Mouse (Mus musculus) liver, embryonic 16.5 days (tissue): ENCODE results near the gene Foxn1. TPM values are rescaled to one million over a fixed set of nuclear protein-coding genes. Genes with fewer than 3 reads are reported as not detected.

ENCODE experiments used
- ATAC-seq: fragments of 200-750 bp; cut with Nextera tagmentation; 2 replicates; pipeline ENCODE4 v1.8.0; 2017; ENCODE audit warnings: low read depth, mild to moderate bottlenecking, moderate number of reproducible peaks, moderate library complexity
- H3K27ac ChIP-seq: fragments of 300-500 bp; sonication (generic); 2 replicates; pipeline ENCODE4 v1.5.1; 2014; ENCODE audit warnings: mild to moderate bottlenecking, low read length
- H3K27me3 ChIP-seq: fragments of 300-500 bp; sonication (generic); 2 replicates; pipeline ENCODE4 v1.6.1; 2014; ENCODE audit warnings: low read depth, low read length, mixed read lengths; ENCODE audit not compliant: control insufficient read depth, insufficient read depth
- H3K36me3 ChIP-seq: fragments of 300-500 bp; sonication (generic); 2 replicates; pipeline ENCODE4 v1.6.1; 2014; ENCODE audit warnings: mild to moderate bottlenecking; ENCODE audit not compliant: control insufficient read depth, insufficient read depth
- H3K4me1 ChIP-seq: fragments of 300-500 bp; sonication (generic); 2 replicates; pipeline ENCODE4 v1.6.1; 2014; ENCODE audit warnings: low read depth, low read length, mixed read lengths; ENCODE audit not compliant: control insufficient read depth
- H3K4me2 ChIP-seq: fragments of 300-500 bp; sonication (generic); 2 replicates; pipeline ENCODE4 v1.6.1; 2014; ENCODE audit warnings: low read depth, low read length, mixed read lengths
- H3K4me3 ChIP-seq: fragments of 300-500 bp; sonication (generic); 2 replicates; pipeline ENCODE4 v1.5.1; 2014; ENCODE audit warnings: low read depth, mild to moderate bottlenecking, low read length
- H3K9ac ChIP-seq: fragments of 300-500 bp; sonication (generic); 2 replicates; pipeline ENCODE4 v1.6.1; 2014; ENCODE audit warnings: low read depth, low read length
- H3K9me3 ChIP-seq: fragments of 300-500 bp; sonication (generic); replicated peaks from 2 replicates; pipeline ENCODE4 v1.6.1; 2016; ENCODE audit warnings: low read length; ENCODE audit not compliant: control insufficient read depth
- whole genome bisulfite sequencing: fragments of 180-500 bp; shearing (Covaris S2); extraction: QIAGEN DNeasy Blood & Tissue Kit; methylation state at CpG from one replicate; pipeline ENCODE4 v1.1.7; 2014; ENCODE audit not compliant: insufficient replicate concordance; 5-methylcytosine and 5-hydroxymethylcytosine counted together
- polyA plus RNA-seq: library from polyadenylated mRNA; unstranded; fragments of >200 nt; fragmentation: Nextera tagmentation; extraction: Ambion mirVana; gene quantifications from 2 replicates; pipeline ENCODE4 v1.2.1, GENCODE M21; 2015

Gene Foxn1
- polyA plus RNA-seq, 1 experiment from 2014 or later, result not detected

- Histone ChIP-seq H3K36me3 (peaks cover 75% of the 10 kb centered on the region), H3K4me2 (no peak overlapping the region), H3K4me1 (no peaks in the 10 kb centered on the region), H3K9me3 (no peaks in the 10 kb centered on the region), H3K9ac (no peak overlapping the region), H3K27me3 (no peaks in the 10 kb centered on the region), H3K27ac (no peak overlapping the region), H3K4me3 (no peak overlapping the region)
- no peak for ATAC-seq
- WGBS, result 98% methylated on average over 2 of the region's 2 CpGs
Observed at GRCm38 (mm10) chr11:78313662-78314061, 72.7 kb downstream of the Foxn1 start.

DNA sequence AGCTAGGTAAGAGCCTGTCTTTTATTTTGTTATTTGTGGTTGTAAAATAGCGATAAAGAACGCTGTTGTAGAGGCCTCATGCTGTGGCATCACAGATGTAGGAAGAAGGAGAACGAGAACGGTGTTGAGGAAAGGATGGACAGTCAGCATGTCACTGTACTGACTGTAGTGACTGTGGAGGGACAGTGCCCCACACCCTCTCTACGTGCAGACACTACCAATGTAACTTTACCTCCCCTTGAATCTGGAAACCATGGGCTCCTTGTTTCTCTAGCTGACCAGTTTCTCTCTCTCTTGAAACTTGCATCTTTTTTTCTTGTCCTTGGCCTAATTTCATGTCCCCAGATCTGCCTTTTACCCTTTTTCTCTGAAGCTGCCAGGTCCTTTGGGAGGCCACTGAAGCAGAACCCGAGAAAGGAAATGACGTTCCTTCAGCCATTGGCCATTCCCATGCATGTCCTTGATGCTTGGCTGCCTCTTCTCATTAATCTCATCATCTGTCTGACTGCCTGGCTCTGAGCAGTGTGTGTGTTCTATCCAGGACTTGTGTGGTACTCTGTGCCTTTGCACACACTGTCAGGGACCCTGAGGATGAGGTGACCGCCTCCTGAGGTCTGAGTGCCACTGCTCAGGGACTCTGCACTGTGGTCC is 75.4 kb downstream of the Foxn1 start:
- H3K4me2 ChIP-seq, result no peak overlapping the region
- H3K27ac ChIP-seq, result no peak overlapping the region
- H3K36me3 ChIP-seq, result peaks cover 72% of the 10 kb centered on the region
- H3K4me3 ChIP-seq, result no peak overlapping the region
- H3K9me3 ChIP-seq, result no peaks in the 10 kb centered on the region
- WGBS, result 90% methylated on average over 8 of the region's 8 CpGs
- H3K9ac ChIP-seq, result no peak overlapping the region
- no peaks in the 10 kb centered on the region for H3K27me3 ChIP-seq
- ATAC-seq, result no peak
- H3K4me1 ChIP-seq, result peaks cover 5% of the 10 kb centered on the region

Other genes with a start within 250 kb of the Foxn1 start
- 25.4 and 28.6 TPM in 2 replicates for gene Traf4, start 221.0 kb downstream of the Foxn1 start, polyA plus RNA-seq
- gene Nek8, start 209.9 kb downstream of the Foxn1 start, polyA plus RNA-seq, result 10.2 and 10.4 TPM in 2 replicates
- gene Tlcd1, start 209.8 kb downstream of the Foxn1 start, polyA plus RNA-seq, result 39.9 and 40.3 TPM in 2 replicates
- 609 and 714 TPM in 2 replicates for gene Rpl23a, start 203.0 kb downstream of the Foxn1 start, polyA plus RNA-seq
- 11.8 and 16.2 TPM in 2 replicates for gene Rab34, start 198.1 kb downstream of the Foxn1 start, polyA plus RNA-seq
- 0.36 and 0.44 TPM in 2 replicates for gene Proca1, start 193.2 kb downstream of the Foxn1 start, polyA plus RNA-seq
- gene Sdf2, start 140.8 kb downstream of the Foxn1 start, polyA plus RNA-seq, result 30.5 and 31.6 TPM in 2 replicates
- gene Supt6, start 140.6 kb downstream of the Foxn1 start, polyA plus RNA-seq, result 9.9 and 10.3 TPM in 2 replicates
- 23.7 and 24.7 TPM in 2 replicates for gene 2610507B11Rik, start 124.8 kb downstream of the Foxn1 start, polyA plus RNA-seq
- 0.06 and 0.13 TPM in 2 replicates for gene BC030499, start 95.7 kb downstream of the Foxn1 start, polyA plus RNA-seq
- 33.0 and 33.7 TPM in 2 replicates for gene Spag5, start 85.0 kb downstream of the Foxn1 start, polyA plus RNA-seq
- gene Aldoc, start 63.6 kb downstream of the Foxn1 start, polyA plus RNA-seq, result 15.0 and 19.6 TPM in 2 replicates
- 31.2 and 36.0 TPM in 2 replicates for gene Pigs, start 58.1 kb downstream of the Foxn1 start, polyA plus RNA-seq
- gene Unc119, start 43.1 kb downstream of the Foxn1 start, polyA plus RNA-seq, result 22.7 and 24.1 TPM in 2 replicates
- 0.04 and 0.07 TPM in 2 replicates for gene Slc13a2, start 35.7 kb upstream of the Foxn1 start, polyA plus RNA-seq
- gene Slc46a1, start 79.1 kb upstream of the Foxn1 start, polyA plus RNA-seq, result 7.3 and 8.7 TPM in 2 replicates
- 0.12 and 0.14 TPM in 2 replicates for gene Sarm1, start 111.2 kb upstream of the Foxn1 start, polyA plus RNA-seq
- gene Vtn, start 112.5 kb upstream of the Foxn1 start, polyA plus RNA-seq, result 977 and 1,120 TPM in 2 replicates
- 0.25 and 0.26 TPM in 2 replicates for gene Sebox, start 116.9 kb upstream of the Foxn1 start, polyA plus RNA-seq
- 17.0 and 17.2 TPM in 2 replicates for gene Tmem199, start 125.6 kb upstream of the Foxn1 start, polyA plus RNA-seq
- 62.5 and 63.6 TPM in 2 replicates for gene Poldip2, start 125.6 kb upstream of the Foxn1 start, polyA plus RNA-seq
- gene Tnfaip1, start 149.8 kb upstream of the Foxn1 start, polyA plus RNA-seq, result 15.1 and 16.9 TPM in 2 replicates
- 61.2 and 61.4 TPM in 2 replicates for gene Ift20, start 149.8 kb upstream of the Foxn1 start, polyA plus RNA-seq
- gene Tmem97, start 164.2 kb upstream of the Foxn1 start, polyA plus RNA-seq, result 101 and 110 TPM in 2 replicates